Mouse (Mus musculus) hindbrain, postnatal 0 days (tissue): ENCODE measurements at regions not wholly inside any gene's neighbourhood (a gene's known extent, or its start where the extent isn't known, plus 50 kb on each side); places are given as distances from the start of the nearest gene placed in this dataset.

Experiments used
- ATAC-seq: fragments of 200-750 bp; cut with Nextera tagmentation; 2 replicates; pipeline ENCODE4 v1.8.0; 2017; ENCODE audit warnings: mild to moderate bottlenecking, moderate TSS enrichment, moderate library complexity
- DNase-seq: peaks from one replicate; pipeline ENCODE4 v3.0.0-alpha.2; 2015; ENCODE audit warnings: low spot score
- H3K27ac ChIP-seq: fragments of 300-500 bp; sonication (generic); 2 replicates; pipeline ENCODE4 v1.5.1; 2014; ENCODE audit warnings: mild to moderate bottlenecking
- H3K27me3 ChIP-seq: fragments of 300-500 bp; sonication (generic); 2 replicates; pipeline ENCODE4 v1.6.1; 2014; ENCODE audit warnings: low read length, mixed read lengths; ENCODE audit not compliant: insufficient read depth
- H3K36me3 ChIP-seq: fragments of 300-500 bp; sonication (generic); 2 replicates; pipeline ENCODE4 v1.6.1; 2014; ENCODE audit warnings: low read length, mixed read lengths; ENCODE audit not compliant: insufficient read depth
- H3K4me1 ChIP-seq: fragments of 300-500 bp; sonication (generic); 2 replicates; pipeline ENCODE4 v1.6.1; 2014; ENCODE audit warnings: antibody characterized with exemption, low read length, mixed read lengths; ENCODE audit not compliant: insufficient read depth
- H3K4me2 ChIP-seq: fragments of 300-500 bp; sonication (generic); 2 replicates; pipeline ENCODE4 v1.6.1; 2014; ENCODE audit warnings: low read depth, mild to moderate bottlenecking, low read length, moderate library complexity, mixed read lengths
- H3K4me3 ChIP-seq: fragments of 300-500 bp; sonication (generic); 2 replicates; pipeline ENCODE4 v1.5.1; 2014; ENCODE audit warnings: low read length
- H3K9ac ChIP-seq: fragments of 300-500 bp; sonication (generic); replicated peaks from 2 replicates; pipeline ENCODE4 v1.6.1; 2014; ENCODE audit warnings: mild to moderate bottlenecking, low read length, moderate library complexity, mixed read lengths
- H3K9me3 ChIP-seq: fragments of 300-500 bp; sonication (generic); 2 replicates; pipeline ENCODE4 v1.6.1; 2016; ENCODE audit warnings: low read length, mixed read lengths
- CTCF ChIP-seq: IDR thresholded peaks from 2 replicates; pipeline ENCODE4 v1.5.1; 2016; ENCODE audit warnings: antibody characterized with exemption, control low read depth, low read depth
- WGBS: fragments of 180-500 bp; shearing (Covaris S2); extraction: QIAGEN DNeasy Blood & Tissue Kit; methylation state at CpG from one replicate; pipeline ENCODE4 v1.1.7; 2014; 5-methylcytosine and 5-hydroxymethylcytosine counted together

- ATAC-seq: no peak
- no peak for TF ChIP-seq CTCF
- 97% methylated on average over 46 of the region's 46 CpGs for WGBS
- Histone ChIP-seq H3K4me2 (no peak overlapping the region), H3K4me3 (no peak overlapping the region), H3K4me1 (no peaks in the 10 kb centered on the region), H3K9me3 (peaks cover 7% of the 10 kb centered on the region; the same call in 1 of the 2 replicates), H3K27ac (no peak overlapping the region), H3K27me3 (no peaks in the 10 kb centered on the region), H3K36me3 (no peaks in the 10 kb centered on the region), H3K9ac (no peak overlapping the region)
- DNase-seq: no peak
Measured at GRCm38 (mm10) chr1:69376923-69377706, 269.3 kb upstream of the Erbb4 start.

GRCm38 (mm10) chr1:69375246-69375645 lies 267.4 kb upstream of the Erbb4 start:
- no peak overlapping the region for H3K4me2 ChIP-seq
- H3K4me1 ChIP-seq: no peaks in the 10 kb centered on the region
- peaks cover 7% of the 10 kb centered on the region; the same call in 1 of the 2 replicates for H3K9me3 ChIP-seq
- no peaks in the 10 kb centered on the region for H3K36me3 ChIP-seq
- no peak overlapping the region for H3K9ac ChIP-seq
- WGBS: 49% methylated on average over 1 of the region's 1 CpGs
- DNase-seq (no peak), ATAC-seq (no peak)
- H3K27ac ChIP-seq: no peak overlapping the region
- no peak for TF ChIP-seq CTCF
- H3K27me3 ChIP-seq: no peaks in the 10 kb centered on the region
- H3K4me3 ChIP-seq: no peak overlapping the region

DNA sequence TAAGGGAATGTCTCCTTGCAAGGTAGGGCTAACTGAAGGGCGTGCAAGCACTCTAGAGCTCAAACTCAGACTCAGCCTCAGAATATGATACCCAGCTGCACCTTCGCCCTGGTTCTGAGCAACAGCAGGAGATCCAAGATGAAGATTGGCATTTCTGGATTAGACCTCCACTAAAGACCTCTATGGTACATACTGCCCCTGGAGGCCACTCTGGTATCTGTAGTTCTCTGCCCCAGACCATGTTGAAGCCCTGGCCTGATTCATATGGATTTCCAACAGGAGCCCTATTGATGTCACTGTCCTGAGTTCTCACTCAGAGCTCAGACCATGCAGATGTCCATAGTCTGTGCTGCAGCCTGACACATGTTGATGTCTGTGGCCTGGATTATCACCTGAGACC lies 262.2 kb upstream of the Erbb4 start:
- Histone ChIP-seq H3K4me3 (no peak overlapping the region), H3K27ac (no peak overlapping the region), H3K27me3 (no peaks in the 10 kb centered on the region), H3K9ac (no peak overlapping the region), H3K36me3 (no peaks in the 10 kb centered on the region), H3K9me3 (no peaks in the 10 kb centered on the region), H3K4me1 (no peaks in the 10 kb centered on the region), H3K4me2 (no peak overlapping the region)
- no peak for DNase-seq
- WGBS: 92% methylated on average over 2 of the region's 2 CpGs
- ATAC-seq: no peak
- no peak for TF ChIP-seq CTCF

DNA sequence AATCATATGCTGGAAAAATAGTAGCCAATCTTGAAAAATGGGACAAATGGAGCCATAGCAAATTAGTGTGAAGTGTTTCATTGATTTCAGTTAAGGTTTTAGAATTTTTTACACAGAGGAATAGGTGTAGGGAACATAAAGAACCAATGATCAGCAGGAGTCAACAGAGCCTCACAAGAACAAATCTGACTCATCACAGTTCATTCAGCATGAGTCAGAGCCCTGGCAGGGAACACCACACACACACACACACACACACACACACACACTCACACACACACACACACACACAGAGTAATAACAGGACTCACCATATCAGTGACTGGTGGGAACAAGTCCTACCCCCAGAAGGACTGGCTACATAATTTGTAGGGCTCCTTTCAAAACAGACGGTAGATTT lies 259.7 kb upstream of the Erbb4 start:
- no peaks in the 10 kb centered on the region for H3K9me3 ChIP-seq
- no peak overlapping the region for H3K9ac ChIP-seq
- no peaks in the 10 kb centered on the region for H3K36me3 ChIP-seq
- no peak overlapping the region for H3K4me3 ChIP-seq
- H3K27me3 ChIP-seq: no peaks in the 10 kb centered on the region
- no peak for TF ChIP-seq CTCF
- WGBS: 68% methylated on average over 1 of the region's 1 CpGs
- no peak overlapping the region for H3K27ac ChIP-seq
- ATAC-seq (no peak), DNase-seq (no peak)
- no peaks in the 10 kb centered on the region for H3K4me1 ChIP-seq
- H3K4me2 ChIP-seq: no peak overlapping the region

- Histone ChIP-seq H3K4me3 (no peak overlapping the region), H3K4me2 (no peak overlapping the region), H3K36me3 (no peaks in the 10 kb centered on the region), H3K27ac (no peak overlapping the region), H3K9ac (no peak overlapping the region), H3K9me3 (no peaks in the 10 kb centered on the region), H3K27me3 (no peaks in the 10 kb centered on the region), H3K4me1 (no peaks in the 10 kb centered on the region)
- DNase-seq (no peak), ATAC-seq (no peak)
- no peak for TF ChIP-seq CTCF
Measured at GRCm38 (mm10) chr1:69364069-69364468, 256.2 kb upstream of the Erbb4 start.

DNA sequence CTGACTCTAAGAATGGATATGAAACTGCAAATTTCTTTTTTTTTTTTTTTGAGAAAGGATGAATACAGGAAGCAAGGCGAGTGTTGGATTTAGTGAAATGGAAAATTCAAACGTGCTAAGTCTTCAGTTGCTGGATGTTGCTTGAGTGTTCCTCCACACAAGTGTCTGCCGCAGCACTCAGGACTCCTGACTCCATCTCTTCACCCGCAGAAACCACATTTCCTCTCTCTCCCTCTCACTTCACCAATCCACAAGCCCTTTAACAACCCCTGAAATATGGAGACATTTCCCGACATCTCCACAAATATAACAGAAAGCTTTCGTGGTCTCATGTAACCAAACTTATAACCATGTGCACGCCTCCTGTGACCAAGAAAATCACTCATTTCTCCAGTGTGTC lies 249.7 kb upstream of the Erbb4 start:
- no peak for ATAC-seq
- no peaks in the 10 kb centered on the region for H3K9me3 ChIP-seq
- no peak for DNase-seq
- H3K4me3 ChIP-seq: no peak overlapping the region
- no peaks in the 10 kb centered on the region for H3K4me1 ChIP-seq
- no peaks in the 10 kb centered on the region for H3K36me3 ChIP-seq
- no peak overlapping the region for H3K27ac ChIP-seq
- no peak overlapping the region for H3K4me2 ChIP-seq
- H3K27me3 ChIP-seq: no peaks in the 10 kb centered on the region
- TF ChIP-seq CTCF: no peak
- H3K9ac ChIP-seq: no peak overlapping the region
- WGBS: 85% methylated on average over 7 of the region's 7 CpGs

DNA sequence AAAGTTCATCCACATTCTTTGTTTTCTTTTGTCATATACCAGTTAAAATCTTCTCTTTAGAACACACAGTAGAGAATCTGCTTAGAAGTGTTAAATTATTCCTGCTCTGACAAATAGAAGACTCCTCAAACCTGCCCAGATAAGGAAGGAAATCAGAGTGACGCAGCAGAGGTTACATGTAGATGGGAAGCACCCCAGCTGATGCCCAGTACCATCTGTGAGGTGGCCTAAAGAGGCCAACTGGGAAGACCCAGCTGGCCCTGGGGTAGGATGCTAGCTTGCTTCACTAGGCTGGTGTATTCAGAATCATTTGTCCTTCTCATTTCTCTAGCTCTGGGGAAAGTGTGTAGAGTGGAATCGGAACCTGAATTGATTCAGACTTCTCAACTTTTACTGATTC lies 242.6 kb upstream of the Erbb4 start:
- no peak overlapping the region for H3K4me3 ChIP-seq
- no peak for TF ChIP-seq CTCF
- H3K4me2 ChIP-seq: no peak overlapping the region
- no peaks in the 10 kb centered on the region for H3K4me1 ChIP-seq
- H3K9me3 ChIP-seq: no peaks in the 10 kb centered on the region
- no peak overlapping the region for H3K9ac ChIP-seq
- no peaks in the 10 kb centered on the region for H3K36me3 ChIP-seq
- DNase-seq (no peak), ATAC-seq (no peak)
- H3K27me3 ChIP-seq: no peaks in the 10 kb centered on the region
- H3K27ac ChIP-seq: no peak overlapping the region
- WGBS: 81% methylated on average over 2 of the region's 2 CpGs
